Mouse (Mus musculus) cerebellum, adult 18-20 months (tissue): ENCODE results near the gene Apoe.

ENCODE experiments used
- DNase-seq, 2 experiments: peaks; one replicate each; pipeline ENCODE4 v3.0.0; 2021

Apoe gene

DNA sequence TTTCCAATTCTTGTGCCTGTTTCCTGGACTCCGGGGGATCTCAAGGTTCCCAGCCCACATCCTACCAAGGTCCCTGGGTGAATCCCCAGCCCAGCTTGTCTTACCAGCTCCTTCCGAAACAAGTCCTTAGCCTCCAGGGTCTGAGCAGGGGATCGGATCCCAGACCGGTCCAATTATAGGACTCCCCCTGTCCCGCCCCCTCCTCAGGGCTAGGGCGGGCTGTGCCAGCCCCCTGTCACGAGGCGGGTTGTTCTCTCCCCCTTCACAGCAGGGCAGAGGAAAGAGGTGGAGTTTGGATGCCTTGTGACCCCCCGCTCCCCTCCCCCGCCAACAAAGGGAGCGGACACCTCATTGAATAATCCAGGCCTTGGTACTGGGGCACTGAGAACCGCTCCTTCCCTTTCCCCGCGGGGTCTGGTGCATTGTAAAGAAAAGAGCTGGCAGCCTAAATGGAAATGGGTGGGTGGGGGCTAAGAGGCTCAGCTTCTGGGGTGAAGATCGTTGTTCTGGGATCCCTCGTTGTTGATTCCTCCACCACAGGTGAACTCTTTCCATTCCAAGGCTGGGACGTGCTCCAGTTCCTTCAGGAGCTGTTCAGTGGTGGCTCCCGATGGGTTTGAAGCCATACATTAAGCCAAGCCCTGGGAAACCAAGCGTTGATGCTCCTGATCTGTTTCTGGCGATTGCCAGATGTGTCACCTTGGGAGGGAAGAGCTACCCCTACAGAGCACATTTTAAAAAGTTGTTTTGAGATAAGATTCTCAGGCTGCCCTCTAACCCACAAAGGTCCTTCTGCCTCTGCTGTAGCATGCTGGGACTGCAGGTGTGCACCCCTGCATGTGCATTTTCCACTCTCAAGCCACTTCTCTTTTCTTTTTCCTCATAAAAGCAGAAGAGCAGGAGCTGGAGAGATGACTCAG is at the start of gene Apoe:
Apoe (minus strand) TSS at position 282 of the 920 bp plus-strand sequence.
- peak; percentile 39 for DNase-seq

DNA sequence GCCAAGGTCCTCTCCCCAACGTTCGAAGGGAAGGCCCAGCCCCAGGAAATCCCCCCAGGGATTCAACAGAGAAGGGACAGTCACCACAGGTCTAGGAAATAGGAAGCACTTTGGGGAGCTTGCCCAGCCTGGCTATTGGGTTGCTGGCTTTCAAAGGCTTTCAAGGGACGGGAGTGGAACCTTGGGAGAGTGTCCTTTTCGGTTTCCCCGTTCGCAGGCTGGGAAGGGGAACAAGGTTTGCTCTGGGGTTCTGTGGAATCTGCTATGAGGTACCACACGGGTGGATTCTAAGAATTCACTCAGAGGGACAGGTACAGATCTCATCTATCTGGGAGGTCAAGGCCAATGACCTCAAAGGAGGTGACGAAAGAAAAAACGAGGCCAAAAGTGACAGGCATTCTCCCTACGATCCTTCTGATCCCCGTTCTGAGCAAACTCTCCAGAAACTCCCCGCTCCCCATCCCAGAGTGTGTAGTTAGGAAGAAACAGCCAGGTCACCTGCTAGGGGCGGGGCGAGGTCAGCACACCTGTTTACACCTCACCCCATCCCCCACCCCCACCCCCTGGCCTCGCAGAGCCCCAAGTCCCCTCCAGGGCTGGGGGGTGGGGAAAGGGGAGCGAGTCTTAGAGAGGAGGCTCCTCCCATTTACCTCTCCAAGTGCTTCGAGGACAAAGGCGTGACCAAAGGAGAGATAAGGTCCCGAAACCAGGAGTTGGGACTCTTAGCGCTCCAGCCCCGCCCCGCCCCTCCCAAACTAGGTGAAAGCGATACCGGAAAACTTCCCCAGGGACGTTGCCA is 48.6 kb upstream of the Apoe start:
- no peak for DNase-seq

DNA sequence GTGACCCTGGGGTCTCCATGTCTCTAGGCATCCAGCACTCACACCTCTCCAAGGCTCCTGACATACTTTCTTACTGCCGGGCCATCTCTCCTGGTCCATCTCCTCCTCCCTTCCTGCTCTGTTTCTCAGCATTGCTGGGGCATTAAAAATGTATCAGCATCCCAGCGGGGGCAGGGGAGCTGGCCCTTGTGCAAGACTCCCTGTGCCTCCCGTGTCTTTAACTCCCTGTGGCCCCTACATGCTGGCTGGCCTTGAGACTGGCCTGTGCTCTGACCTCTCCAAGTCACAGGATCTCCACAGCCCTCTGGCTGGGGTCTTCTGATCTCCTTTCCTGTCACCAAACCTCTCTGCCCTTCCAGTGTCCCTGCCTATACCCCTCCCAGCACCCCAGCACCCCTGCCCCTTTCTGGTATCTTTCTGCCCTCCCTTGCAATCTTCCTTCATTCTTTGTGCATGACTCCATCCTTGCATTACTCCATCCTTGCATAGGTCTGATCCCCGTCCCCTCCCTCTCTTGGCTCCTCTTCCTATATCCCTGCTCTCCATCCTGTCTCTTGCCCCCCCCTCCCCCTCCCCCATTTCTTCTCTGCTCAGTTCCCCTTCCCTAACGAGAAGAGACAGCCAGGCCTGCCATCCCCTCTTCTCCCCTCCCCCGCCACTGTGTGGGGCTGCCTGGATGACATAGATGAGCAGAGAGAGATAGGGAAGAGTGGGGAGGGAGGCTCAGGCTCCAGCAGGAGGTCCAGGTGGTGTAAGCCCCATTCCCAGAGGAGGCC is 47.6 kb upstream of the Apoe start:
- DNase-seq, result no peak

DNA sequence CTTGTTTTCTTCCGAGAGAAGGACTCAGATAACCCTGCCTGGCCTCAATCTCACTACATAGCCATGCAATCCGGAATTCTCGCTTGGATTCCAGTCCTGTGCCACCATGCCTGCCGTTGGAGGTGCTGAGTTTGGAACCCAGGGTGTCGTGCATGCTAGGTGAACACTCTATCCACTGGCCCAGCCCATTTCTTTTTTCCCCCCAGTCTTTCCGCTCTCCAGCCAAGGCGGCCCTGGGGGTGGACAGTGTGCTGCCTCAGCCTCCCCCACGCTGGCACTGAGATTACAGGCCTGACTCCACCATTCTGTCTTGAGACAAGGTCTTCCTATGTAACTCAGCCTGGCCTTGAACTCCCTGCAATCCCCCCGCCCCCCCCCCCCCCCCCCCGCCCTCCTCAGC is 47.0 kb upstream of the Apoe start:
- DNase-seq, result no peak

DNA sequence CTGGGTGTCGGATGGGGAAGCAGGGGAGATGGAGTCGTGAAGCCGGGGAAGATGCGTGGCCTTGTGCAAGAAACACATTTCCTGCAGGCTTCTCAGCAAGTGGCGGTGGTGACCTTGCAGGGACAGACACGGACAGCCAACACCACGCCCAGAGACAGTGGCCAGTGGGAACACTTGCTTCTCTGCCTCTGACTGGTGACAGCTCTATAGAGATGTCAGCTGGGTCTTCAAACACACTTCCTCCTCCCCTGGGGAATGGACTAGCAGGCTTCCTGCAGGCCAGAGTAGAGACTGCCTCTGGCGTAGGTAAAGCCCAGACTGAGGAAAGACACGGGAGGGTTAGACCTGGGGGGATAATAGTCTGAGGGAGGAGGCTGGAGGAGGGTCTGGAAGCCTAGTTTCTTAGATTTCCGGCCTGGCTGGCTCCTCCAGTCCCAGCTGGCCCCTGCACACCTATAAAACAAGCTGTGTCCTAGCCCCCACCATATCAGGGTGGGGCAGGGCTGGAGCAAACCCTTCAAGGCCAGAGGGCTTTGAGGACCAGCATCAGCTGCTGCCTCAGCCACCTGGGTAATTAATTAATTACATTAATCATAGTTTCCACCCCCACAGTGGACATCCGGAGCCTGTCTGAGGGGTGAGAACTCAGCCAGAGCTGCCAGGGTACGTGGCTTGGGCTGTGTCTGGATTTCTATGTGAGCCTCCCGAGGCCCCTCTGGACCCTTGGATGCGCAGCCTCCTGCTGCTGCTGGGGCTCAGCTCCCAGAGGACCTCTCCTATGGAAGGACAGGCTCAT is 45.8 kb upstream of the Apoe start:
- no peak for DNase-seq

DNA sequence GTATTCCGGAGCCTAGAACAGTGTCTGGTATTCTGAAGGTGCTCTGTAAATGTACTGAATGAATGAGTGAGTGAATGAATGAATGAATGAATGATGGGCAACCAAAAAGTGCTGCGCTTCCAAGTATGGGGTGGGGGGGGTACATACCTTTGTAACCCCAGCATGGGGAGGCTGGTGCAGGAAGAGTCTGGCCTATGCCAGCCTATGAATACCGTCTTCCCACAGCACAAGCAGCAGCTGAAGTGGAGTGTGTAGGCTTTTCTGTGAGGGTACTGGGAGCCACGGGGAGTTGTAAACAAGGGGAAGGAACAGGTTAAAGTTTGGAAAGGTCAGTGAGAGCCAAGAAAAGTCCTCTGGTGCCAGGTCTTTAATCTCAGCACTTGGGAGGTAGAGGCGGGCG is 44.8 kb upstream of the Apoe start:
- DNase-seq, result no peak

DNA sequence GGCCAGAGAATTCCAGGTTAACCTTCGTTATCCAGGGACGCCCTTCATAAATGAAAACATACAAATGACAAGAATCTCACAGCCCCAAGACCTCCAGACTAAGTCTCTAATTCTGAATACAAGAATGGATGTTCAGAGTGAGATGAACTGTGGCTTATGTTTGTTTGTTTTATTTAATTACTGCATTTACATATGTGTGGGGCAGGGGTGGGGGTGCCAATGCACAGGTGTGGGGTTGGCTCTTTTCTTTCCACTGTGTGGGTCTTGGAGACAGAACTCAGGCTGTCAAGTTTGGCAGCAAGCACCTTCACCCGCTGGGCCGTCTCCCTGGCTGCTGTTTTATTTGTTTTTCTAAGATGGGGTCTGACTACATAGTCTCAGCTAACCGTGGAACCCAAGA is 43.5 kb upstream of the Apoe start:
- DNase-seq, result no peak

DNA sequence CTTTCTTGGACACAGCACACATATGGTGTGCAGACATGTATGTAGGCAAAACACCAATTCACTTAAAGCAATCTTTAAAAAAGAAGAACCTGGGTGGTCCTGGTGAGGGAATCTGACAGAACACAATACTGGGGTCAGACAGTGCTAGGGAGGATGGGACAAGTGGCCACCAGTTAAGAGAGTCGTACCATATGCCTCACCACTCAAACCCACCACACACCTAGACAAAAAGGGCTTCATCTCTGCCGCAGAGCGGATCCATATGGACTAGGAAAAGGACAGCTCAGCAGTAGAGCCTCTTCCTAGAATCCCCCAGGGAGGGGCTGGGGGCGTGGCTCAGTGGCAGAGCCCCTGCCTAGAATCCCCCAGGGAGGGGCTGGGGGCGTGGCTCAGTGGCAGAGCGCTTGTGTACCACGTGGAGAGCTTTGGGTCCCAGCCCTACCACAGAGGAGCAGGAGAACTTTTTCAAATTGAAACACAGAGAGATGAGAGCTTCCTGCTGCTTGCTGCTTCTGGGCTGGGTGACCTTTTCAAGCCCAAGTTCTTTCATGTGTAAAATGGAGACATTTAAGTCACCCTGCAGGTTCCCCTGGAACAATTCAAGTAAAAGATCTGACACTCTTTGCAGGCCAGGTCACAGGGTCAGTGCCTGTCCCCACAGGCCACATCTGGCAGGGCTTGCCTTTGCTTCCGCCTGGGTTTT is 42.5 kb upstream of the Apoe start:
- no peak for DNase-seq

DNA sequence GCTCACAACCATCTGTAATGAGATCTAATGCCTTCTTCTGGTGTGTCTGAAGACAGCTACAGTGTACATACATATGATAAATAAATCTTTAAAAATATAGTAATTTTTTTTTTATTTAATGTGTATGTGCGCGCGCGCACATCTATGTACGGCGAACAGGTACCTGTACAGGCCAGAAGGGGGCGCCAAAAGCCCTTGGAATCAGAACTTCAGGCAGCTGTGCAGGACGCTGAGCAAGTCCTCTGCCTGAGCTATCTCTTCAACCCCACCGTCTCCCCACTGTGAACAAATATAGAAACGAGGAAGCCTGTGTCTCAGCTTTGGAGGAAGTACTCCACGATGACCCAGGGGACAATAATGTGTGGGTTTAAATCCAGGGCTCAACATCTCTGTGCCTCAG is 41.3 kb upstream of the Apoe start:
- DNase-seq, result no peak

DNA sequence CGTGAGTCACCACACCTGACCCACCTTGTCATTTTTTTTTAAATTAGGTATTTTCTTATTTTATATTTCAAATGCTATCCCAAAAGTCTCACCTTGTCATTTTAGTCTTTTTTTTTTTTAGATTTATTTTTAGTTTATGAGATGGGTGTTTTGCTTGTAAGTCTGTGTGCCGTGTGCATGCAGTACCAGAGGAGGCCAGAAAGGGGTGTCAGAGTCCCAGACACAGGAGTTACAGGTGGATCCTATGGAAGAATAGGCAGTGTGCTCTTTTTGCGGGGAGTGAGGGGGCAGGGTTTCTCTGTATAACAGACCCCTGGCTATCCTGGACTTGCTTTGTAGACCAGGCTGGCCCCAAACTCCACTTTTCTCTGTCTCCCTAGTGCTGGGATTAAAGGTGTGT is 39.8 kb upstream of the Apoe start:
- no peak for DNase-seq

DNA sequence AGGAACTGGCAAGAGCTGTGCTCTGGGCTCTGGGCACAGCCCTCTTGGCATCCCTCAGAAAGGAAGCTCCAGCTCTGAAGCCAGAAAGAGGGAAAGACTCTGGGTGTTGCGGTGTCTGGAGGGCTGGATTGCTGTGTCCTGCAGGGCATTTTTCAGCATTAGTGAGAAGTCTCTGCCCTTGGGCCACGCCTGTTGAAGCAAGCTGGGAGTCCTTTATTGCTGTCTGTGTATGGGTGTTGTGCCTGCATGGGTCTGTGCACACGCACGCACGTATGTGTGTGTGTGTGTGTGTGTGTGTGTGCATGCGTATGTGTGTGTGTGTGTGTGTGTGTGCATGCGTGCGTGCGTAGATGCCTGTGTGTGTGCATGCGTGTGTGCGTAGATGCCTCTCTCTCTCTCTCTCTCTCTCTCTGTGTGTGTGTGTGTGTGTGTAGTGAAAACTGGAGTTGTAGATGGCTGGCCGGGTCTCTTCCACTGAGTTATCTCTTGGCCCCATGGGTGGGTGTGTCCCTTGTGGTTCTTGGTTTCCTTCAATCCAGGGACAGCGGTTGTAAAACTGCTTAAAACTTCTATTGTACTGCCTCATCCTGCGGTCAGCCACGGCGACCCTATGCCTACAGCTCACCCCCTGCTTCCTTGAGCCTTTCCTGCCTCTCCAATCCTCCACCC is 37.5 kb upstream of the Apoe start:
- DNase-seq, result no peak

DNA sequence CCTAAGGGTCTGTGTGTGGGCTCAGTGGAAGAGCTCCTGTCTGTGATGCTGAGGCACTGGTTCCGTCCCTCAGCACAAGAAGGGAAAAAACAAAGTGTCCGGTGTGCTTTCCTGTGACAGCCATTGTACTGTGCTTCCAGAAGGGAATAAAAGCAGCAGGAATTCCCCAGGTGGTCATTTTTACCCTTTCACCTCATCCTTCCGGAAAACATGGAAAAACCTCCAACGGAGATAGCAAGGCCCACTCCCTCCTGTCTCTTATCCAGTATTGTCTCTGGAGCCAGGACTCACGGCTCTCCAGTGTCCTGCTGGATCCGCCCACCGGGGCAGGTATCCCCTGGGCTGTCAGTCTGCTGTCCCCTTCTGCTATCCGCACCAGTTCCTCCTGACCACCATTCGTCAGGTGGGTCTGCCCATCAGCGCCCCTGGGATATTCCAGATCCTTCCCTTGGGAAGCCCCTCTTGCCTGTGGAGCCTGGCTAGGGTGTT is 35.2 kb upstream of the Apoe start:
- DNase-seq, result no peak

DNA sequence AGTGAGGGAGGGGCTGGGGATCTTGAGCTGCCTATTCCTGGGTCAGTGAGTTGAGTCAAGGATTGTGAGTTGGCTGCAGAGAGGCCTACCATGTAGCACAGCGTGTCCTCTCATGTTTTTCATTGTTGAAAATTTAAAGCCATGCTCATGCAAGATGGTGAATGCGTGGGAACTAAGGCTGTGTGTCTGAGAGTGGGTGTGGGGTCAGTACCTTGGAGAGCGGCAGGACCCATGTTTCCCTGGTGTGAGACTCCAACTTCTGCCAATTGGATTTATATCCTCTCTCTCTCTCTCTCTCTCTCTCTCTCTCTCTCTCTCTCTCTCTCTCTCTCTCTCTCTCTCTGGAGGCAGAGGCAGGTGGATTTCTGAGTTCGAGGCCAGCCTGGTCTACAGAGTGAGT is 27.6 kb upstream of the Apoe start:
- DNase-seq, result no peak

DNA sequence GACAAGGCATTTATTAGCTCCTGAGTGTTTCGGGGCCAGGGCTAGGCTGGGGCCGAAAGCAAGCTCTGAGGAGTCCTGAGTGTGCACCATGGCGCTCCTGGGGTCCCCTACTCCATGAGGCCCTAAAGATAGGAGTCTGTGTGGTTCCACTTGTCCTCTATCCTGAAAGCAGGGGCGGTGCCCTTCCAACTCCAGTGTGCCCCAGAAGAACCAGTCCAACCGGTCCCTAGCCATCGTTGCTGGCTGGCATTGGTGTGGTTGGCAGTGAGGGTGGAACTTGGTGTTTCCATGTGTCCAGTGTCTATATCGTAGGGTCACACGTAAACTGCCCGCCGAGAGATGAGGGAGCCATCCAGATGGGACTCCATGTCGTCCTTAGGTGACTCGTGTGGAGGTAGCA is 25.2 kb upstream of the Apoe start:
- no peak for DNase-seq

DNA sequence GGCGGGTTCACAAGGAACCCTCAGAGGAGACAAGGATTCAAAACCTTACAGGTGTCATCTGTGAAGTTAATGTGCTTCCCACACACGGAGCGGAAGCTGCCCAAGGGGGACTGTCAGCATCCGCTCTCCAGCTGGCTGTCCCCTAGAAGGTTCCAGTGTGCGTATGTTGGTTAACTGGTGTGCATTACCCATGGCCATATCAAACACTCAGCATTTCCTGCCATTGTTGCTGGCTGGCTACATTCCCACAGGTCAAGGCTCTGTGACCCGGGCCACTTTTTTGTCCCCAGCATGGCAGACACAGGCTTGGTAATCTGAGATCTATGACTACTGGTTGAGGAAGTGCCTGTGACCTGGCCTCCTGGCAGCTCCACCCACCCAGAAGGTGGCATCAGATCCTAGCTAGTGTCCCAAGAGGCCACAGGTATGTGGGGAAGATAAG is 23.8 kb upstream of the Apoe start:
- DNase-seq, result no peak

DNA sequence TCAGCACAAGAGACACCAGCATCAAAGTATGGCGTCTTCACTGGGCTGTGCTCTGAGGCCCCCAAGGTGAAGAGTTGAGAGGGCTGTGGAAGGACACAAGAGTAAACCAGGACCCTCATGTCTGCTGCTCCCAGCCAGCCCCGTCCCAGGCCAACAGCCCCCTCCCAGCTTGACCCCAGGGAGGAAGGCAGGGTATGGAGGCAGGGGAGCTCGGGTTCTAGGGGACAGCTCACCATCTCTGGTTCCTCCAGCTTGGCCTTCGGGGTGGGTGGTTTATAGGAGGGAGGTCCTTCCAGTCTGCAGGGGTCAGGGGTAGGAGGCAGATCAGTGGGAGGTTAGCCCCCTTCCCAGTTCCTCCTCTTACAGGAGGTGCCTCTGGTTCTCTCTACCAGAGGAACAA is 20.2 kb upstream of the Apoe start:
- no peak for DNase-seq

DNA sequence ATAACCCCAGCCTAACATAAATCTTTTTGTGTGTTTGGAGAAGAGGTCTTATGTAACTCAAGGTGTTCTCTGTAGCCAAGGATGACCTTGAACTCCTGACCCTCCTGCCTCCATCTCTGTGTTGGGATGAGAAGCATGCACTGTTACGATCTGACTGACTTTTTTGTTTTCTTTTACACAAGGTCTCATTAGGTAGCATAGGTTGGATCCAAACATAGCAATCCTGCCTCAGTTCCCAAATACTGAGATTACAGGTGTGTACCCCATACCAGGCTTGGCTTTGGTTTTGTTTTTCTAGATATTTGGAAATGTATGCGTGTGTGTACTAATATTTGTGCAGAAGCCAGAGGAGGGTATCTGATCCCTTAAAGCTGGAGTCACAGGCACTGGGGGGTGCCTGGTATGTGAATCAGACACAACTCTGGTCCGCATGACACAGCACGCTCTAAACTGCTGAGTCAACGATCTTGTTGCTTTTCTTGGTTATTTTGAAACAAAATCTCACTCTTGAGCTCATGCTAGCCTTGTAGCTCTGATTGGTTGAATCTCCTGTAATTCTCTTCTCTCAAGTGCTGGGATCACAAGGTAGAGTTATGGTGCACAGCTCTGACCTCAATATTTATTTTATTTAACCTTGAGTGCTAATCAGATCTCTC is 19.4 kb upstream of the Apoe start:
- no peak for DNase-seq

DNA sequence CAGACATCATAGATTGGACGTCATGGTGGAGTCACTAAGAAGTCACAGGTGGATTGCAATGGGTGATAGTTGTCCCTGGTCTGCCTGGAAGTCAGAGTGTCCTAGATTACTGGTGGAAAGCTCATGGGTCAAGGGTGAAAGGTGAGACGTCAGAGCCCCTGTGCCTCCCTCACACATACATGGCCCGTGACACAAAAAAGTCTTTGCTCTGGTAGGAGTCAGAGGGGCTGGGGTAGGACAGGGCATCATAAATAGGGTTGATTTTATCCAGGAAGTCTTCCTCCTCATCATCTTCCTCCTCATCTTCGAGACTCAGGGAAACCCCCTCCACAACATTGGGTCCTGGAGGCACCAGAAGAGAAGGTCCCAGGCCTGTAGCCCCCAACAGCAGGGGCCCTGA is 18.4 kb upstream of the Apoe start:
- no peak for DNase-seq

DNA sequence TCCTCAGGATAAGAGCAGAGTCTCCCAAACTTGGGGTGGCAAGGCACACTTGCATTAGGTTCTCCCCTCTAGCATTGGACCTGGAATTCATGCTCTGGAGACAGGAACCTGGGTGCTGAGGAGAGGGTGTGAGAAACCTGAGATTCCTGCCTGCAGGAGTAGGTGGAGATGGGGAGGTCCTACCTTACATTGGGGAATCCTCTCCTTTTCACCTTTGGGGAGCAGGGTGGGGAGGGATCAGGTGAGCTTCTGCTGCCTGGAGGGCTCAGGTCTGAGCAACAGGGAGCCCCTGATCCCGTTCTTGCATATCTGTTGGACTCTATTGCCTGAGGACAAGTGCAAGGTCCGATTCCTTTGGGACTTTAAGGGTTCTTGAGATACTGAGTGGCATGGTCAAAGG is 17.8 kb upstream of the Apoe start:
- no peak for DNase-seq

DNA sequence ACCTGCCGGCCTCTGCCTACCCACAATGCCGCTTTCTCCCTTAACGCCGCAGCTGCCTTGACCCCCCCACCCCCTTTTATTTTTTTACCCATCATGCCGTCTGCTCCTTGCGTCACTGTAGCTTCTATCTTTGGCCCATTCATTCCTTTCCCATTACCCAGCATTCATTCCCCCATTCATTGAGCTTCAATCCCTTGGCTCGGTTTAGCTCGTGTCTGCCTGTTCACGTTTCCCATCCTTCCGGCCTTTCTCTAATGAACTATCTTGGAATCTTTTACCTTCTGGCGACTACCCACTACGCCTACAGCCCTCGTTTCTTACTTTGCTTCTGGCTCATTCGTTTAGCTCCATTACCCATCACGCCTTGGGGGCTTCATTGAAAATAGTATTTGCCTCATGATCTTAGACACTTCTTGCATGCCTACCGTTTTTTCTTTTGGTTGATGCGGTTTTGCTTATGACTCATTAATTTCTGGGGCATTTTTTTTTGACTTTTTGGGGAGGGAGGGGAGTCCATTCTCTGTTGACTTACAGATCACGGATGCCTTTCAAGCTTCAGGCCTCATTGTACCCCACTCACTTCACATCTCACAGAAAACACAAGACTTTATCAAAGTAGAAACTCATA is 17.2 kb upstream of the Apoe start:
- DNase-seq, result no peak
